Mouse (Mus musculus): ENCODE measurements around the gene Nat8. TPM values are rescaled to one million over a fixed set of nuclear protein-coding genes. Genes with fewer than 3 reads are reported as not detected.
A peak's percentile ranks its signal among the peaks of the same experiment; 100 is the strongest.
"Not testable (repeated sequence)": the region's sequence is repeated elsewhere in the genome, so short reads cannot be mapped to it uniquely, and the experiment has no call there.

Gene Nat8
- not detected in 2 replicates for total RNA-seq (2014; rRNA removed)
- 0.64 and 0.74 TPM in 2 replicates for polyA plus RNA-seq (2015; fragmentation: Nextera tagmentation; extraction: Ambion mirVana)

- H3K4me2 ChIP-seq (ENCODE audit: low read depth, low read length): no peak within 1 kb of the TSS
- no peak for TF ChIP-seq CTCF (IDR thresholded peaks at IDR 0.05; ENCODE audit: low read depth)
- H3K27me3 ChIP-seq (ENCODE audit: insufficient read depth, low read length): no peaks in the 10 kb centered on the region
- H3K4me3 ChIP-seq (ENCODE audit: low read length): no peak within 1 kb of the TSS
- no peaks in the 10 kb centered on the region for H3K36me3 ChIP-seq (ENCODE audit: insufficient read depth, low read length)
- H3K9me3 ChIP-seq (ENCODE audit: low read length): no peaks in the 10 kb centered on the region
- H3K9ac ChIP-seq (replicated peaks; ENCODE audit: low read length): no peak within 1 kb of the TSS
- ATAC-seq (no peak), DNase-seq (ENCODE audit: low spot score) (no peak)
- no peaks in the 10 kb centered on the region for H3K4me1 ChIP-seq (ENCODE audit: insufficient read depth, low read length)
- H3K27ac ChIP-seq: no peak within 1 kb of the TSS
- 76% methylated on average over 7 of the region's 7 CpGs for WGBS
Measured at GRCm38 (mm10) chr6:85831796-85832321, at the start of gene Nat8. Nat8 (minus strand) TSS chr6:85832082.

GRCm38 (mm10) chr6:85869006-85869405, 37.1 kb upstream of the Nat8 start, which contains the start of gene Nat8f2:
Nat8f2 (minus strand) TSS chr6:85869158.
- ATAC-seq; DNase-seq (ENCODE audit: low spot score); H3K9ac ChIP-seq (replicated peaks; ENCODE audit: low read length); H3K4me2 ChIP-seq (ENCODE audit: low read depth, low read length); H3K4me1 ChIP-seq (ENCODE audit: insufficient read depth, low read length); H3K27me3 ChIP-seq (ENCODE audit: insufficient read depth, low read length); H3K27ac ChIP-seq; H3K36me3 ChIP-seq (ENCODE audit: insufficient read depth, low read length); H3K9me3 ChIP-seq (ENCODE audit: low read length); H3K4me3 ChIP-seq (ENCODE audit: low read length): not testable (repeated sequence)
- WGBS: 82% methylated on average over 5 of the region's 5 CpGs

- Histone ChIP-seq H3K4me1 (ENCODE audit: insufficient read depth, low read length) (no peaks in the 10 kb centered on the region), H3K27ac (no peak overlapping the region), H3K9ac (replicated peaks; ENCODE audit: low read length) (no peak overlapping the region), H3K27me3 (ENCODE audit: insufficient read depth, low read length) (no peaks in the 10 kb centered on the region), H3K9me3 (ENCODE audit: low read length) (no peaks in the 10 kb centered on the region), H3K4me2 (ENCODE audit: low read depth, low read length) (no peak overlapping the region), H3K36me3 (ENCODE audit: insufficient read depth, low read length) (no peaks in the 10 kb centered on the region), H3K4me3 (ENCODE audit: low read length) (no peak overlapping the region)
- DNase-seq (ENCODE audit: low spot score) (no peak), ATAC-seq (no peak)
- 81% methylated on average over 8 of the region's 8 CpGs for WGBS
- no peak for TF ChIP-seq CTCF (IDR thresholded peaks at IDR 0.05; ENCODE audit: low read depth)
Measured at GRCm38 (mm10) chr6:85867726-85868690, 36.1 kb upstream of the Nat8 start.

GRCm38 (mm10) chr6:85866995-85867394, 35.1 kb upstream of the Nat8 start:
- H3K4me2 ChIP-seq (ENCODE audit: low read depth, low read length); H3K4me3 ChIP-seq (ENCODE audit: low read length); ATAC-seq; H3K27me3 ChIP-seq (ENCODE audit: insufficient read depth, low read length); H3K4me1 ChIP-seq (ENCODE audit: insufficient read depth, low read length); H3K9ac ChIP-seq (replicated peaks; ENCODE audit: low read length); H3K27ac ChIP-seq; H3K9me3 ChIP-seq (ENCODE audit: low read length); H3K36me3 ChIP-seq (ENCODE audit: insufficient read depth, low read length); DNase-seq (ENCODE audit: low spot score): not testable (repeated sequence)
- WGBS: 67% methylated on average over 1 of the region's 1 CpGs

GRCm38 (mm10) chr6:85866166-85866565, 34.3 kb upstream of the Nat8 start:
- H3K4me3 ChIP-seq (ENCODE audit: low read length); ATAC-seq; DNase-seq (ENCODE audit: low spot score); H3K36me3 ChIP-seq (ENCODE audit: insufficient read depth, low read length); H3K27ac ChIP-seq; H3K4me2 ChIP-seq (ENCODE audit: low read depth, low read length); H3K4me1 ChIP-seq (ENCODE audit: insufficient read depth, low read length); H3K9me3 ChIP-seq (ENCODE audit: low read length); H3K27me3 ChIP-seq (ENCODE audit: insufficient read depth, low read length); H3K9ac ChIP-seq (replicated peaks; ENCODE audit: low read length): not testable (repeated sequence)
- 84% methylated on average over 3 of the region's 3 CpGs for WGBS

GRCm38 (mm10) chr6:85864900-85865639, 33.2 kb upstream of the Nat8 start:
- not testable (repeated sequence) for H3K27ac ChIP-seq; H3K9ac ChIP-seq (replicated peaks; ENCODE audit: low read length); H3K9me3 ChIP-seq (ENCODE audit: low read length); H3K27me3 ChIP-seq (ENCODE audit: insufficient read depth, low read length); H3K4me3 ChIP-seq (ENCODE audit: low read length); H3K36me3 ChIP-seq (ENCODE audit: insufficient read depth, low read length); H3K4me1 ChIP-seq (ENCODE audit: insufficient read depth, low read length); H3K4me2 ChIP-seq (ENCODE audit: low read depth, low read length)
- 45% methylated on average over 4 of the region's 7 CpGs for WGBS
- ATAC-seq (peak; percentile 76), DNase-seq (ENCODE audit: low spot score) (peak; percentile 43)
